ENCODE assay signal across 8 mouse cellular contexts in the genomic region with DNA sequence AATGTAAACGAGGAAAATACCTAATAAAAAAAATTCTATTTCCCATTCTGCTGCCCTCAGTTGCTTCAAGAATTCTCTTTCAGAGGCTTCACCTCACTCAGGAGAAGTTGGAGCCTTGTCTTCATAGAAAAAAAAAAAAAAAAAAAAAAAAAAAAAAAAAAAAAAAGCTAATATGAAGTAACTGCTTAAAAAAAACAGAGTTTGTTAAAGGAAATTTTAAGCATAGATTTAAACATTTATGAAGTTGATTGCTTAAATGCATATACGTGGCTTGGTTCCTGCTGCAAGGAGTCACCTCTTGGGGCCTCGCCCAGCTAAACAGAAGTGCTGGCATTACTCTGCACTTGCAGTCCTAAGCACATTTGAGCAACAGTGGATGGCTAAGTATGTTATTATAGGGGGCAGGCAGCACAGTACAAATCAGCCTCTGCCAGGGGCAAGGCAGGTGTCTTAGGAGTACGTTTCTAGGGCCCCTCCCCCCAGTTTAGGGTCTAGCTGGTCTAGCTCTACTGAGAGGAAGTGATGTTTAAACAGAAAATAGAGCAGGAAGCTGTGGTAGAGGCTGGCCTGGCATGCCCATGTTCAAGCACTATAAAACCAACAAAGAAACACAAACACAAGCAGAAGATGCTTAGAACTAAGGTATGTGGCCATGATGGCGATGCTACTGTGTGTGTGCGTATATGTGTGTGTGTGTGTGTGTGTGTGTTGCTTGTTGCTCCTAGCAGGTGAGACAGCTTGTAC. TPM values are rescaled to one million over a fixed set of nuclear protein-coding genes. Genes with fewer than 3 reads are reported as not detected.
DNase-seq lines count a peak whose midpoint lies in the region; ATAC-seq and TF ChIP-seq lines count a peak whose summit lies in the region.

A gene (plus strand): TSS at position 528 of the 744 bp plus-strand sequence.

- peak within 1 kb of the TSS; percentile 65 for H3K4me3 ChIP-seq in kidney, embryonic 16.5 days (ENCODE audit: low read length)
- peak within 1 kb of the TSS; percentile 57 for H3K4me3 ChIP-seq in hindbrain, embryonic 13.5 days
- peak within 1 kb of the TSS; percentile 67 for H3K4me3 ChIP-seq in liver, embryonic 16.5 days (ENCODE audit: low read depth, low read length)
- peak within 1 kb of the TSS; percentile 53 for H3K4me3 ChIP-seq in stomach, postnatal 0 days (ENCODE audit: low read depth, low read length)

- peak within 1 kb of the TSS; percentile 61 for H3K9ac ChIP-seq in kidney, embryonic 16.5 days (replicated peaks; ENCODE audit: low read length)
- H3K9ac ChIP-seq in hindbrain, embryonic 13.5 days, result no peak within 1 kb of the TSS; the same call in 1 of the 2 replicates
- H3K9ac ChIP-seq in liver, embryonic 16.5 days (ENCODE audit: low read depth, low read length), result peak within 1 kb of the TSS; percentile 63
- H3K9ac ChIP-seq in stomach, postnatal 0 days (ENCODE audit: low read length), result no peak within 1 kb of the TSS; the same call in 1 of the 2 replicates

- 0 out of 2 replicates have a peak, but pooled peaks cover 2% of the 10 kb centered on the region for H3K9me3 ChIP-seq in kidney, embryonic 16.5 days (ENCODE audit: low read length)
- no peaks in the 10 kb centered on the region for H3K9me3 ChIP-seq in hindbrain, embryonic 13.5 days
- H3K9me3 ChIP-seq in liver, embryonic 16.5 days (replicated peaks; ENCODE audit: control insufficient read depth, low read length), result no peaks in the 10 kb centered on the region
- no peaks in the 10 kb centered on the region for H3K9me3 ChIP-seq in stomach, postnatal 0 days (ENCODE audit: control insufficient read depth, low read length)

- no peak for TF ChIP-seq EP300 in stomach, postnatal 0 days (optimal IDR thresholded peaks at IDR 0.05)

- TF ChIP-seq CTCF in stomach, postnatal 0 days (IDR thresholded peaks at IDR 0.05; ENCODE audit: low read depth), result no peak

- H3K4me1 ChIP-seq in kidney, embryonic 16.5 days (ENCODE audit: insufficient read depth, low read length), result peaks cover 10% of the 10 kb centered on the region; the same call in 1 of the 2 replicates
- H3K4me1 ChIP-seq in hindbrain, embryonic 13.5 days (replicated peaks), result peaks cover 15% of the 10 kb centered on the region
- H3K4me1 ChIP-seq in liver, embryonic 16.5 days (ENCODE audit: control insufficient read depth, low read depth, low read length), result peaks cover 23% of the 10 kb centered on the region
- H3K4me1 ChIP-seq in stomach, postnatal 0 days (replicated peaks; ENCODE audit: control insufficient read depth, insufficient read depth), result no peaks in the 10 kb centered on the region

- 78% methylated on average over 6 of the region's 6 CpGs for WGBS in kidney, embryonic 16.5 days
- 81% methylated on average over 6 of the region's 6 CpGs for WGBS in hindbrain, embryonic 13.5 days
- 44% methylated on average over 6 of the region's 6 CpGs for WGBS in liver, embryonic 16.5 days (ENCODE audit: insufficient replicate concordance)
- 67% methylated on average over 6 of the region's 6 CpGs for WGBS in stomach, postnatal 0 days

- peak within 1 kb of the TSS; percentile 99 for H3K4me2 ChIP-seq in kidney, embryonic 16.5 days (replicated peaks; ENCODE audit: low read depth, low read length)
- peak within 1 kb of the TSS; percentile 98 for H3K4me2 ChIP-seq in hindbrain, embryonic 13.5 days
- H3K4me2 ChIP-seq in liver, embryonic 16.5 days (ENCODE audit: low read depth, low read length), result peak within 1 kb of the TSS; percentile 96
- H3K4me2 ChIP-seq in stomach, postnatal 0 days (replicated peaks; ENCODE audit: low read depth), result peak within 1 kb of the TSS; percentile 94

- H3K27ac ChIP-seq in kidney, embryonic 16.5 days (ENCODE audit: low read length), result no peak within 1 kb of the TSS
- no peak within 1 kb of the TSS for H3K27ac ChIP-seq in hindbrain, embryonic 13.5 days
- no peak within 1 kb of the TSS for H3K27ac ChIP-seq in liver, embryonic 16.5 days (ENCODE audit: low read length)
- H3K27ac ChIP-seq in stomach, postnatal 0 days (replicated peaks), result no peak within 1 kb of the TSS

- no peak for DNase-seq in kidney, postnatal 36 days
- DNase-seq in stomach, postnatal 0 days (ENCODE audit: low spot score), result no peak
- DNase-seq in cerebellum, adult 9-11 months, result no peak
- DNase-seq in adrenal gland, postnatal 14 days, result no peak

- peaks cover 4% of the 10 kb centered on the region for H3K27me3 ChIP-seq in kidney, embryonic 16.5 days (ENCODE audit: insufficient read depth, low read length)
- 0 out of 2 replicates have a peak, but pooled peaks cover 4% of the 10 kb centered on the region for H3K27me3 ChIP-seq in hindbrain, embryonic 13.5 days
- H3K27me3 ChIP-seq in liver, embryonic 16.5 days (ENCODE audit: control insufficient read depth, insufficient read depth, low read depth, low read length), result no peaks in the 10 kb centered on the region
- H3K27me3 ChIP-seq in stomach, postnatal 0 days (ENCODE audit: control insufficient read depth, insufficient read depth, low read length), result no peaks in the 10 kb centered on the region

- ATAC-seq in kidney, embryonic 16.5 days (ENCODE audit: low FRiP score, low TSS enrichment), result no peak
- peak; percentile 71 for ATAC-seq in activated CD4-positive, CD25-positive, alpha-beta regulatory T cell, adult 4 months
- ATAC-seq in hindbrain, embryonic 13.5 days (ENCODE audit: low FRiP score), result no peak
- no peak for ATAC-seq in liver, embryonic 16.5 days (ENCODE audit: low read depth)
- ATAC-seq in stomach, postnatal 0 days (ENCODE audit: low FRiP score, low TSS enrichment), result no peak

- no peaks in the 10 kb centered on the region for H3K36me3 ChIP-seq in kidney, embryonic 16.5 days (ENCODE audit: insufficient read depth, low read length)
- H3K36me3 ChIP-seq in hindbrain, embryonic 13.5 days, result 0 out of 2 replicates have a peak, but pooled peaks cover 7% of the 10 kb centered on the region
- H3K36me3 ChIP-seq in liver, embryonic 16.5 days (ENCODE audit: control insufficient read depth, insufficient read depth), result no peaks in the 10 kb centered on the region
- H3K36me3 ChIP-seq in stomach, postnatal 0 days (ENCODE audit: control insufficient read depth, insufficient read depth, low read length), result no peaks in the 10 kb centered on the region

RNA-seq across cellular contexts. Expression of the gene that starts here (rescaled TPM):
- 4.6 and 6.6 TPM in 2 replicates for polyA plus RNA-seq in kidney, embryonic 16.5 days (2015; fragmentation: Nextera tagmentation; extraction: Ambion mirVana)
- polyA plus RNA-seq in activated CD4-positive, CD25-positive, alpha-beta regulatory T cell, adult 4 months (2017; shearing (Covaris generic)), result 10 to 100 TPM; 76.8 to 79.0 TPM
- 21.5 and 21.7 TPM in 2 replicates for polyA plus RNA-seq in hindbrain, embryonic 13.5 days (2015; fragmentation: Nextera tagmentation; extraction: Ambion mirVana)
- 5.0 and 5.7 TPM in 2 replicates for polyA plus RNA-seq in liver, embryonic 16.5 days (2015; fragmentation: Nextera tagmentation; extraction: Ambion mirVana)
- 9.6 and 11.0 TPM in 2 replicates for polyA plus RNA-seq in stomach, postnatal 0 days (2015; fragmentation: Nextera tagmentation; extraction: Ambion mirVana)
- total RNA-seq in adrenal gland, postnatal 14 days (2021), result 3.8 and 5.1 TPM in 2 replicates

Comparison
In these comparisons a context has a peak if more than half of its experiments do, and no peak if none do; other contexts are left out.
1. H3K9ac ChIP-seq: peak in kidney, embryonic 16.5 days (single experiment) and liver, embryonic 16.5 days (single experiment); none in hindbrain, embryonic 13.5 days (single experiment) and stomach, postnatal 0 days (single experiment).
2. Peak in every context shown above with its lines, with median percentiles within 50 percentile points of each other: H3K4me2 ChIP-seq and H3K4me3 ChIP-seq.